Mouse (Mus musculus) spleen, postnatal 4 days (tissue): ENCODE results near the gene Lrrc34.

Source experiments
- DNase-seq, 2 experiments: peaks; one replicate each; pipeline ENCODE4 v3.0.0; 2022; ENCODE audit warnings: low spot score in 2 of 2

The Lrrc34 gene

GRCm38 (mm10) chr3:30647440-30648090, at the start of gene Lrrc34:
Gene Lrrc34 (minus strand): TSS chr3:30647869.
- DNase-seq = peak in 1 of 2 experiments; percentile 18

- no peak for DNase-seq
Measured at GRCm38 (mm10) chr3:30696346-30696745, 48.7 kb upstream of the Lrrc34 start.

GRCm38 (mm10) chr3:30695661-30696060, 48.0 kb upstream of the Lrrc34 start:
- DNase-seq = no peak

GRCm38 (mm10) chr3:30690976-30691375, 43.3 kb upstream of the Lrrc34 start:
- DNase-seq = peak in 1 of 2 experiments; percentile 41

- DNase-seq = no peak
Measured at GRCm38 (mm10) chr3:30687216-30687615, 39.5 kb upstream of the Lrrc34 start.

- no peak for DNase-seq
Measured at GRCm38 (mm10) chr3:30683190-30683589, 35.5 kb upstream of the Lrrc34 start.

GRCm38 (mm10) chr3:30658486-30658885, 10.8 kb upstream of the Lrrc34 start:
- DNase-seq = no peak

- no peak for DNase-seq
Measured at GRCm38 (mm10) chr3:30655937-30656336, 8.3 kb upstream of the Lrrc34 start.

GRCm38 (mm10) chr3:30650062-30650841, 2.6 kb upstream of the Lrrc34 start:
- no peak for DNase-seq

GRCm38 (mm10) chr3:30648466-30648865, 797 bp upstream of the Lrrc34 start:
- no peak for DNase-seq

- DNase-seq = no peak
Measured at GRCm38 (mm10) chr3:30646761-30647160, 908 bp downstream of the Lrrc34 start.

- no peak for DNase-seq
Measured at GRCm38 (mm10) chr3:30644207-30644606, 3.5 kb downstream of the Lrrc34 start, which contains the start of gene Lrriq4. Gene Lrriq4 (plus strand): TSS chr3:30644507.

GRCm38 (mm10) chr3:30635629-30636028, 12.0 kb downstream of the Lrrc34 start:
- DNase-seq = no peak

GRCm38 (mm10) chr3:30633681-30634080, 14.0 kb downstream of the Lrrc34 start:
- DNase-seq = no peak

- no peak for DNase-seq
Measured at GRCm38 (mm10) chr3:30620132-30620531, 27.5 kb downstream of the Lrrc34 start.

GRCm38 (mm10) chr3:30610930-30611329, 36.7 kb downstream of the Lrrc34 start:
- no peak for DNase-seq

- DNase-seq = no peak
Measured at GRCm38 (mm10) chr3:30608999-30609398, 38.7 kb downstream of the Lrrc34 start.

GRCm38 (mm10) chr3:30603256-30603655, 44.4 kb downstream of the Lrrc34 start:
- DNase-seq = no peak

- peak; percentile 77 to 88 for DNase-seq
Measured at GRCm38 (mm10) chr3:30602740-30603098, 45.0 kb downstream of the Lrrc34 start.

GRCm38 (mm10) chr3:30602065-30602739, 45.5 kb downstream of the Lrrc34 start, which contains the start of gene Mynn:
Gene Mynn (plus strand): TSS chr3:30602065.
- DNase-seq = peak; percentile 94 to 97

GRCm38 (mm10) chr3:30601610-30602064, 46.0 kb downstream of the Lrrc34 start:
- DNase-seq = no peak

GRCm38 (mm10) chr3:30601175-30601574, 46.5 kb downstream of the Lrrc34 start:
- DNase-seq = peak; percentile 90 to 94
